Mouse (Mus musculus): ENCODE results near the gene Ap5m1. TPM values are rescaled to one million over a fixed set of nuclear protein-coding genes. Genes with fewer than 3 reads are reported as not detected.

Gene Ap5m1
- total RNA-seq, 2 experiments from 2014 or later, result 28.9 to 41.4 TPM

GRCm38 (mm10) chr14:49121723-49122122 lies 55.8 kb downstream of the Ap5m1 start:
- no peak for ATAC-seq (ENCODE audit: poor library complexity, severe bottlenecking)

DNA sequence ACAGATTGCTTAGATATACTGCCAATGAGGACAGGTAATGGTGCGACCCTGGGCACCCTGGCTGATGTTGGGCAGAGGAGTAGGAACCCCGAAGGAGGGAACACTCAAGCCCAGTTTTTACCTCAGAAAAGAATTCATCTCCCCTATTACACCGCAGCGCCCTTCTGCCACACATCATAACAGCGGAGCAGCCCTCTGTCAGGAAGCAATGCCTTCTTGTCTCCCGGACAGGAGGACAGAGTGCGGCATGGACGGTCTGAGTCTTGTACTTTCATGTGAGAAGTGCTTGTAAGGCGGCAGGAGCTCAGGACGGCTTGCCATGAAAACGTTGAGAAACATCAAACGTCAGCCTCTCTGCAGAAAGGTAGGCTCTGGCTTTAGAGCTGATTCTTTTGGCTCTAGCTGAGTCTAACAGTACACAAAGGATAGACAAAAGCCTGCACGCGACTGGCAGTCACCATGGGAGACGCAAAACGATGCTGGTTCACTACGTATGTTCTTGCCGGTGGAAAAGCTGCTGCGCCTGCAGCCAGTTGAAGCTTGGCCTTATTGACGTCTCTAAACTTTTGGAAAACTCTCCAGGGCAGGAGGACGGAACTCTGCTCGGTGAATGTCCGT lies 61.4 kb downstream of the Ap5m1 start:
- ATAC-seq (ENCODE audit: poor library complexity, severe bottlenecking), result no peak

DNA sequence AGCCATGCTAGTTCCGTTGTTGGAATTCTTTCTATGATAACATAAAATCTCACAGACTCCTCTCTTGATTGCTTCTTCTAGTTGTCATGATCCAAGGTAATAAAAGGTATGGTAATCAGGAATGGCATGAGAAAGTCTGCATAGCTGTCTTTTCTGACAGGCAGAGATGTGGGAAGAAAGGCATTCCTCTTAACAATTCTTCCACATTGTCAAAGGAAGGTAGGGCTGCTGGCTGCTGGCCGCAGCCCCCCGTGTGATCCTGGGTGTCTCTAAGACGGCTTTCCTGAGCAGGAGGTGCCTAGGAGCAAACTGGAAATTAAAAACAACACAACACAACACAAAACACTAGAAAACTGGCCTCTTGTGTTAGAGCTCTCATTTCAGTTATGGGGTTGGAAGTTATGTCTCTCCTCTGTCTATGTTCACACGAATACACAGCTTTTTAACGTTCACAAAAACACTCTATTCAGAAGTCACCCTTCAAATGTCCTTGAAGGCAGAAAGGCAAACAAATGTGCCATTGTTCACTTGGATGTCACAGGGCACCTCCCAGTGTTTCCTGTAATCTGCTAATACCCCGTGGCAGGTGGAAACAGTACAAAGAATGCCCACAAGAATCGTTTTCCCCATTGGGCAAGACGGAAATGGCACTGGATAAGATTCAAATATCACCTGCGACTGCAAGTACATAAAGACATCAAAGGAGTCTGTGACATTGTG lies 62.8 kb downstream of the Ap5m1 start:
- ATAC-seq (ENCODE audit: poor library complexity, severe bottlenecking), result no peak

DNA sequence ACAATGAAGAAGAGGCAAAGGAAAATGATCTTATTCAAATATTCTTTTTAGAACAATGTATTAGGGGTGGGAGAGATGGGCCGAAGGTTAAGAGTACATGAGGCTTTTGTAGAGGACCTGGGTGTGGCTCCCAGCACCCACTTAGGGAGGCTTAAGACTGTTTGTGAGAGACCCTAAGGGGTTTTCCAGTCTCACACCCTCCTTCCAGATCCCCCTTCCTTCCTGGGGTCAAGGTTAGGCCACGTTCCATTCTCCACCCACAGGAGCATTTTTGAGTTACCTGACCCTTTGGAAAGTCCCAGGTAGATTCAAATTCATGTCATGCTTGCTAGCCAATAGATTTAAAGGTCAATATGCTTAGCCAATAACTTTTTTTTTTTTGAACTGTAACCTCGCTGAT lies 66.5 kb downstream of the Ap5m1 start:
- no peak for ATAC-seq (ENCODE audit: poor library complexity, severe bottlenecking)

DNA sequence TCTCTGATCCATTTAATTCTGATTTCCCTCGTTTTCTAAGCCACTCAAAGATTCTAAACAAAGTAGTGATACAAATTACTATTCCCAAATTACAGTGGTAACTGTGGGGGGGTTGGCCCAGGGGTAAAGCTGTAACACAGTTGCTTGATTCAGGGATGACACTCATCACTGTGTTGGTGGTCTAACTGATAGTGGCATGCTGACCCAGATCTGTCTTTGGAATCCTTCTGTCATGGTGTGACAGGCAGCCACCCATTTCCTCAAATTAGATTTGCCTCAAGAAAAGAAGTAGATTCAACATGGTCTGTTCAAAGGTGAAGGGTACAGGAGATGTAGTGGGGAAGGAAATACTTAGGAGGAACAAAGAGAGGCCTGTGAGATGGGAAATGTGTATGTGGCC lies 72.3 kb downstream of the Ap5m1 start:
- ATAC-seq (ENCODE audit: poor library complexity, severe bottlenecking), result no peak

DNA sequence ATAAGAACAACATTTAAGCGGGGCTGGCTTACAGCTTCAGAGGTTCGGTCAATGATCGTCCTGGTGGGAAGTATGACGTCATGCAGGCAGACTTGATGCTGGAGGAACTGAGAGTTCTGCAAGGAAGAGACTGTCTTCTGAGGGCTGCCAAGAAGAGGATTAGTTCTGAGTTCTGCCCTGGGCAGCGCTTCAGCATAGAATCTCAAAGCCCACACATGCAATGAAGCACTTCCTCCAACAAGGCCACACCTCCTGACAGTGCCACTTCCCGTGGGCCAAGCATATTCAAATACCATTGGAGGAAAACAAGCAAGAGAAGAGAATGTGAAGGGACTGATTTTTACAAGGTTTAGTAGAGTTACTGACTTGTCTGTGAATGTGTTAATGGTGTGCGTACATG lies 74.9 kb downstream of the Ap5m1 start:
- peak; percentile 40; the same call in 1 of the 2 replicates for ATAC-seq (ENCODE audit: poor library complexity, severe bottlenecking)

Other genes starting within 250 kb of the Ap5m1 start
- gene Exoc5, start 556 bp downstream of the Ap5m1 start, total RNA-seq (2015), result 38.2 and 49.1 TPM in 2 replicates
- 101 and 103 TPM in 2 replicates for gene Exoc5, start 556 bp downstream of the Ap5m1 start, total RNA-seq (2017)
- gene Naa30, start 106.1 kb downstream of the Ap5m1 start, total RNA-seq (2015), result 16.2 and 17.3 TPM in 2 replicates
- 22.6 and 23.0 TPM in 2 replicates for gene Naa30, start 106.1 kb downstream of the Ap5m1 start, total RNA-seq (2017)
- not detected in 2 replicates for gene ccdc198, start 179.4 kb downstream of the Ap5m1 start, total RNA-seq (2015)
- not detected in 2 replicates for gene ccdc198, start 179.4 kb downstream of the Ap5m1 start, total RNA-seq (2017)

Data from megakaryocyte, adult 5-6 weeks (primary cell).